Mouse (Mus musculus) megakaryocyte, embryonic 14.5 days (primary cell): ENCODE measurements around the gene Tgtp2. TPM values are rescaled to one million over a fixed set of nuclear protein-coding genes. Genes with fewer than 3 reads are reported as not detected.
A peak's percentile ranks its signal among the peaks of the same experiment; 100 is the strongest.

ENCODE experiments used
- H3K27me3 ChIP-seq: replicated peaks from 2 replicates; pipeline ENCODE3; 2012; ENCODE audit warnings: inconsistent platforms
- H3K36me3 ChIP-seq: replicated peaks from 2 replicates; pipeline ENCODE3; 2012; ENCODE audit warnings: low read length, inconsistent platforms, mixed read lengths
- H3K4me1 ChIP-seq: 2 replicates; pipeline ENCODE4 v1.6.1; 2012; ENCODE audit warnings: inconsistent platforms
- H3K4me3 ChIP-seq: replicated peaks from 2 replicates; pipeline ENCODE3; 2012; ENCODE audit warnings: moderate library complexity, mild to moderate bottlenecking, inconsistent platforms
- H3K9me3 ChIP-seq: 2 replicates; pipeline ENCODE4 v1.6.1; 2012; ENCODE audit warnings: inconsistent platforms
- FLI1 ChIP-seq: IDR thresholded peaks from 2 replicates; pipeline ENCODE4 v1.6.1; 2012; ENCODE audit warnings: low read length, inconsistent platforms, mixed read lengths
- GATA1 ChIP-seq: IDR thresholded peaks from 3 replicates; pipeline ENCODE4 v1.6.1; 2012; ENCODE audit warnings: mixed read lengths, low read length, inconsistent platforms, borderline replicate concordance
- polyA plus RNA-seq: library from polyadenylated mRNA; stranded (reverse); fragments of >175 nt; gene quantifications from 2 replicates; pipeline ENCODE4 v1.2.3, GENCODE M21; 2012; ENCODE audit warnings: low replicate concordance; ENCODE audit not compliant: insufficient read depth

Gene Tgtp2
- polyA plus RNA-seq, 1 experiment, result 0.45 TPM

DNA sequence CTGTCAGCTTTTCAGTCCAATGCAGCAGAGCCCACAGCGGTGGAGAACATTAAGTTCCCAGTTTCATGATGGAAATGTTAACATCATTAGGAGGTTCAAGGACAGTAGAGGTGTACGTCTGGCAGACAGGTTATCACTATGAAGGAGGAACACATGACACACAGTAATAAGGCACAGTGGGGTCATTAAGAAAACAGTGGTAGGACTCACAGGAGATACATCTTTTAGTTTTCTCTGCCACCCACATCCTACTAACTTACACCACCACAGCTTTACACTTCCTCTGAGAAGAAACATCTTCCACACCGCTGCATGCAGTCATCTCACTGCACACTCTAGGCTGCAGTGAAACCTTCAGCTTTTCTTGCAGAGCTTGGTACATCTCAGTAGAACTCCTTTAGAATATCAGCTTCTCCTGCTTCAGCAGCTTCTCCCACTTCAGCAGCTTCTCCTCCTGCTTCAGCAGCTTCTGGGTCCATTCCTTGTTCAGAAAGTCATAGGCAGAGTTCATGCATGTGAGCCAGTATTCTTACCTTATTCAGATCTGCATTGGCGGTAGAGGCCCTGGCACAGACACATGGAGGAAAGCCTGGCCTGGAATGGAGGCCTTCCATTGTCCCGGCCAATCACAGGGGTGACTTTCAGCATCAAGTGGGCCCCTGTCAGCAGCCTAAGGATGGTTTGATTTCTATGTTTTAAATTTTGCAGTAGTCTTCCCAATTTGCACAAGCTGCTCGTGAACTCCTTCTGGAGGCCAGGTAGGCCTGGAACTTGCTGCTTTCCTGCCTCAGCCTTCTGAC lies 30.1 kb upstream of the Tgtp2 start:
- H3K4me1 ChIP-seq, result peaks cover 78% of the 10 kb centered on the region
- H3K9me3 ChIP-seq, result no peaks in the 10 kb centered on the region
- no peak overlapping the region for H3K4me3 ChIP-seq
- TF ChIP-seq FLI1 (no peak), GATA1 (no peak)
- no peaks in the 10 kb centered on the region for H3K27me3 ChIP-seq
- H3K36me3 ChIP-seq, result peaks cover 78% of the 10 kb centered on the region

- H3K9me3 ChIP-seq, result no peaks in the 10 kb centered on the region
- H3K4me3 ChIP-seq, result no peak overlapping the region
- H3K4me1 ChIP-seq, result peaks cover 80% of the 10 kb centered on the region
- H3K27me3 ChIP-seq, result no peaks in the 10 kb centered on the region
- TF ChIP-seq GATA1 (no peak), FLI1 (no peak)
- peaks cover 79% of the 10 kb centered on the region for H3K36me3 ChIP-seq
Observed at GRCm38 (mm10) chr11:49092786-49093185, 28.8 kb upstream of the Tgtp2 start.

- TF ChIP-seq GATA1 (no peak), FLI1 (no peak)
- H3K36me3 ChIP-seq, result peaks cover 76% of the 10 kb centered on the region
- peaks cover 78% of the 10 kb centered on the region for H3K4me1 ChIP-seq
- H3K4me3 ChIP-seq, result peak overlapping the region; percentile 56
- no peaks in the 10 kb centered on the region for H3K27me3 ChIP-seq
- no peaks in the 10 kb centered on the region for H3K9me3 ChIP-seq
Observed at GRCm38 (mm10) chr11:49092053-49092586, 28.1 kb upstream of the Tgtp2 start.

- TF ChIP-seq GATA1, result no peak
- no peak for TF ChIP-seq FLI1
- Histone ChIP-seq H3K9me3 (no peaks in the 10 kb centered on the region), H3K27me3 (no peaks in the 10 kb centered on the region), H3K4me3 (no peak overlapping the region), H3K36me3 (peaks cover 73% of the 10 kb centered on the region), H3K4me1 (peaks cover 81% of the 10 kb centered on the region)
Observed at GRCm38 (mm10) chr11:49091171-49091570, 27.2 kb upstream of the Tgtp2 start.

- no peak for TF ChIP-seq GATA1
- TF ChIP-seq FLI1, result no peak
- Histone ChIP-seq H3K36me3 (peaks cover 71% of the 10 kb centered on the region), H3K9me3 (no peaks in the 10 kb centered on the region), H3K4me3 (no peak overlapping the region), H3K27me3 (no peaks in the 10 kb centered on the region), H3K4me1 (peaks cover 81% of the 10 kb centered on the region)
Observed at GRCm38 (mm10) chr11:49090551-49090950, 26.5 kb upstream of the Tgtp2 start.

DNA sequence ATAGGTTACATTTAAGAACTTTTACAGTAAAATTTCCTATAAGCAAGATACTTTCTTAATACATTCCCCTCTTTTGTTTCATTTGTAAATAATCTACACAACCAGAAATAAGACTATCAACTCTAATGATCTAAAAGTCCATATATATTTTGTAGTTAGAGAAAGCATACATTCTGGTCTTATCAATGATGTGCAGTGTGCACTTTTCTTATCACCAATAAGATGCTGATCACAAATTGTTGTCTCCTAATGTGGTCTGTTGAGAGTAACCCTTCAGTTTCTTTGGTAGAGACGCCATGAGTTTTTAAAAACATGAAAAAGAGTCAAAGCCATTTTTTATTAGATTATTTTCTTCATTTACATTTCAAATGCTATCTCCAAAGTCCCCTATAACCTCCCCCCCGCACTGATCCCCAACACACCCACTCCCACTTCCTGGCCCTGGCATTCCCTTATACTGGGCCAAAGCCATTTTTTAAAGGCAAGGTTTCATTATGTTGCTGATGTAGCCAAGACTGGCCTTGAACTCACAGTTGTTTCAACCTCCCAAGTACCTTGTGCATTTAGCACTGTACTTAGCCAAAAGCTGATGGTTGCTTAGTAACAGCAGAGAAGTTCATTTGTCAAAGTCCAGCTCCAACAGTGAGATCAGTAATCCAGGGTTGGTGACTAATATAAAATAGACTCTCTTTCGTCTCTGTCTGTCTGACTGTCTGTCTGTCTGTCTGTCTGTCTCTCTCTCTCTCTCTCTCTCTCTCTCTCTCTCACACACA lies 25.9 kb upstream of the Tgtp2 start:
- no peaks in the 10 kb centered on the region for H3K9me3 ChIP-seq
- H3K4me3 ChIP-seq, result no peak overlapping the region
- TF ChIP-seq GATA1 (no peak), FLI1 (no peak)
- peaks cover 84% of the 10 kb centered on the region for H3K4me1 ChIP-seq
- H3K36me3 ChIP-seq, result peaks cover 71% of the 10 kb centered on the region
- no peaks in the 10 kb centered on the region for H3K27me3 ChIP-seq

DNA sequence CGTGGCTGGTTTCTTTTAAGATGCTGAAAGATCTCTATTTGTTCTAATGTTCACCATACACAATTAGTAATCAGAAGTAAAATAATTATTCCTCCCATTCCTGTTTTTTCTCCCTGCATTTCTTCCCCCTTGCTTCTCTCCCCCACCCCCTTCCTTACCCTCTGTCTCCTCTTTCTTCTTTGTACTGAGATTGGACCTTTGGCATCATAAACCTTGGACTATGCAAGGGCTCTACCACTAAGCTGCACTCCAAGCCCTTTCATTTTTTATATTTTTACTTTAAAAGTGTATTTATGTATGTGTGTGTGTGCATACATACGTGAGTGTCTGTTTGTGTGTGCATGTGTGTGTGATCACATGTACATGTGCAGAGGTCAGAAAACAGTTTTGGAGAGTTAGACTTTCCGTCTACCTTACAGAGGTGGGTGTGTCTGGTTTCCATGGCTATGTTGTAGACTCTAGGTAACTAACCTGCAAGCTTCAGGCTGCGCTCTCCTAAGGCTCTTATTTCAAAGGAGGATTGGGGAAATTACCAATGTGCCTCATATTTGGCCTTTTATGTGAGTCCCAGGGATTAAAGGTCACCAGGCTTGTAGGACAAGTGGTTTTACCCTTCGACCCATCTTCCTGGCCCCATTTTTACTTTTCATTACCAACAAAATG lies 25.1 kb upstream of the Tgtp2 start:
- H3K4me3 ChIP-seq, result no peak overlapping the region
- H3K36me3 ChIP-seq, result peaks cover 64% of the 10 kb centered on the region
- H3K9me3 ChIP-seq, result no peaks in the 10 kb centered on the region
- TF ChIP-seq GATA1, result no peak
- peaks cover 89% of the 10 kb centered on the region for H3K4me1 ChIP-seq
- no peaks in the 10 kb centered on the region for H3K27me3 ChIP-seq

DNA sequence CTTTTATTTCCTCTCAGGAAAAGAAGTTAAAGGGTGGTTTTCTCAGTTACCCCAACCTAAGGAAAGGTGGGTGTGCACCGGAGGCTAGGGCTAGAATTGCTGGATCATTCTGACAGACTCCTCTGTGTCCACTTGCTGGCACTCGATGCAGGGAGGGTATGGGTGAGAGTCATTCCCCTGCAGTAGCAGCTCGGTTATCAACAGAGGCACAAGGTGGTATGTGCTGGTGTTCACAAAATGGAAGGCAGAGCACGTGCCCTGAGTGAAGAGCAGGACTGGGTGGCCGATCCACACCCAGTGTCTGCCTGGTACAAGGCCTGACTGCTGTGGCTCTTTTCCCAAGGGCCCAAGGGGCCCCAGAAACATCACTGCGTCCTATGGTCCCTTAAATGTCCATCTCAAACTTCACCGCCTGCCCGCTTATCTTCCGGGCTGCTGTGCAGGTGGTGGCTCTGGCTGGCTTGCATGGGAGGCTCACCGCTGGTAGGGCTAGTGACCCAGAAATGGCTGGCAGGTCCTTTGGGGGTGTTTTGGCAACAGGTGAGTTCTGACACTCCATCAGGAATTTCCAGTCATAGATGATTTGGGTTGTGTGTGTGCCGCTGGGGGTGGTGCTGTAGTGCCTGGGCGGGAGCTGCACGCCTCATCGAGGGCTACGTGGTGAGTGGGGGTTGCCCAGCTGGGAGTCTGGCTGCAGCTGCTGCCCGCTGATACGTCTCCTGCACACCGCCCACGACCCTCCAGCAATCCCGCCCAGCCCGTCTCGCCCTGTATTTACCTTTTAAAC lies 24.0 kb upstream of the Tgtp2 start:
- Histone ChIP-seq H3K27me3 (no peaks in the 10 kb centered on the region), H3K4me3 (peak overlapping the region; percentile 86), H3K4me1 (peaks cover 95% of the 10 kb centered on the region), H3K9me3 (no peaks in the 10 kb centered on the region), H3K36me3 (peaks cover 67% of the 10 kb centered on the region)
- TF ChIP-seq FLI1 (no peak), GATA1 (no peak)

GRCm38 (mm10) chr11:49086858-49087361 lies 22.9 kb upstream of the Tgtp2 start:
- Histone ChIP-seq H3K27me3 (no peaks in the 10 kb centered on the region), H3K4me3 (peak overlapping the region; percentile 89), H3K4me1 (peaks cover 97% of the 10 kb centered on the region), H3K9me3 (no peaks in the 10 kb centered on the region), H3K36me3 (peaks cover 64% of the 10 kb centered on the region)
- TF ChIP-seq GATA1, result no peak
- TF ChIP-seq FLI1, result no peak
